Mouse (Mus musculus) heart, adult 2 months (tissue): ENCODE measurements at regions not wholly inside any gene's neighbourhood (a gene's known extent, or its start where the extent isn't known, plus 50 kb on each side); places are given as distances from the start of the nearest gene placed in this dataset.

Experiments used
- DNase-seq, 2 experiments: peaks; one replicate each; pipeline ENCODE4 v3.0.0; 2021
- H3K27ac ChIP-seq: fragments of 200-600 bp; 2 replicates; pipeline ENCODE4 v1.8.1; 2022
- H3K27me3 ChIP-seq: fragments of 200-500 bp; 2 replicates; pipeline ENCODE4 v1.6.1; 2012; ENCODE audit warnings: mild to moderate bottlenecking, low read length, inconsistent platforms, mixed read lengths; ENCODE audit not compliant: control insufficient read depth, insufficient read depth
- H3K36me3 ChIP-seq: fragments of 200-500 bp; 2 replicates; pipeline ENCODE4 v1.6.1; 2012; ENCODE audit warnings: low read length, inconsistent platforms; ENCODE audit not compliant: control insufficient read depth, insufficient read depth
- H3K4me1 ChIP-seq: fragments of 200-500 bp; 2 replicates; pipeline ENCODE4 v1.6.1; 2011; ENCODE audit warnings: low read length; ENCODE audit not compliant: control insufficient read depth, insufficient read depth
- H3K4me3 ChIP-seq: fragments of 200-600 bp; 2 replicates; pipeline ENCODE4 v1.8.1; 2022
- H3K79me2 ChIP-seq: fragments of 200-500 bp; replicated peaks from 2 replicates; pipeline ENCODE4 v1.6.1; 2012; ENCODE audit warnings: mild to moderate bottlenecking, inconsistent platforms, low read length, moderate library complexity, mixed read lengths; ENCODE audit not compliant: control insufficient read depth, insufficient read depth
- H3K9ac ChIP-seq: fragments of 200-500 bp; 2 replicates; pipeline ENCODE4 v1.6.1; 2012; ENCODE audit warnings: low read depth, mild to moderate bottlenecking, control low read depth, inconsistent platforms, low read length, mixed read lengths
- CTCF ChIP-seq: fragments of 200-600 bp; IDR thresholded peaks from 2 replicates; pipeline ENCODE4 v1.8.1; 2022; ENCODE audit warnings: antibody characterized with exemption, mild to moderate bottlenecking, moderate library complexity
- EP300 ChIP-seq: fragments of 200-500 bp; IDR thresholded peaks from 2 replicates; pipeline ENCODE4 v1.6.1; 2011; ENCODE audit warnings: low read depth, low read length, control low read depth; ENCODE audit not compliant: insufficient read depth
- POLR2A ChIP-seq: fragments of 200-500 bp; IDR thresholded peaks from 2 replicates; pipeline ENCODE4 v1.6.1; 2011; ENCODE audit warnings: mild to moderate bottlenecking, low read depth, low read length, control low read depth; ENCODE audit not compliant: insufficient read depth
- WGBS: fragments of 180-500 bp; shearing (Covaris S2); methylation state at CpG from one replicate; pipeline ENCODE4 v1.1.7; 2018; 5-methylcytosine and 5-hydroxymethylcytosine counted together
- intact Hi-C: fragments of 180-260 bp; cut with DNase I; formaldehyde crosslinking; loops from one replicate; pipeline ENCODE4 v1.15.1; 2025

DNA sequence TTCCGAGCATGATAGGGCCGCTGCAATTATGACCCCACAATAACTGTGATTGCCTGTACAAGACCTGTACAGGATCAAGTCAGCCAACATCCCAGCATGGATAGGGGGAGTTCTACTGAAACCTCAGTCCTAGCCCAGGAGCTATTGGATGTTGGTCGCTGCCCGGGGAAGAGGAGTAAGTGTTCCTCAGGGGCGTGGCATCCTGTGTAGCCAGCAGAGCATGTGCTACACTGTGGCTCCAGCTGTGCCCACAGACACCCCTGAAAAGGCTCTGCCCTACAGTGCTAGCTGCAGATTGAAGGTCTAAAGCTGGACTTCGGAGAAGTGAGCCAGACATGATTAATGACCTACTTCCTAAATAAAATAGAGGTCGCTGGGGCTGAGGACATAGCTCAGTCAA is 317.5 kb upstream of the 3110018I06Rik start:
- H3K4me1 ChIP-seq = no peaks in the 10 kb centered on the region
- intact Hi-C loops = no loop called here
- 67% methylated on average over 7 of the region's 7 CpGs for WGBS
- no peak overlapping the region for H3K4me3 ChIP-seq
- H3K27me3 ChIP-seq = no peaks in the 10 kb centered on the region
- no peak for TF ChIP-seq EP300
- TF ChIP-seq POLR2A = no peak
- no peak for TF ChIP-seq CTCF
- H3K79me2 ChIP-seq = no peaks in the 10 kb centered on the region
- H3K36me3 ChIP-seq = no peaks in the 10 kb centered on the region
- H3K27ac ChIP-seq = no peak overlapping the region
- DNase-seq = no peak
- no peak overlapping the region for H3K9ac ChIP-seq

DNA sequence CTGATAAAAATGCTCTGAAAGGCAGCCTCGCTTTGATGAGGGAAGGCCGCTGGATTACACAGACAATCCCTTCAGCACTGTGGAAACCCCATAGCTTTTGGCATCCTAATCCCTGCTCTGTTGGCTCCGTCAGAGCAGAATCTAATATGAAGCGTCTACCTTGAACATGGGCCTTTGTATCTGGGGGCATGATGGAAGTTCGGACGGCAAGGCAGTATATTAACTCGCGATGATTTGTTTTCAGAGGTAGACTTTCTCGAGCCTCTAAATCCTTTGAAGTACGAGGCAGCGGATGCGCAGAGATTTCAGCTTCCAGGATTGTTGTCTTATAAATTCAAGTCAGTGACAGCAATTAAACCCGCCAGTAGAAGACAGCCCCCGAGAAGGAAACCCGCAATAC is 316.8 kb upstream of the 3110018I06Rik start:
- Histone ChIP-seq H3K4me1 (no peaks in the 10 kb centered on the region), H3K79me2 (no peaks in the 10 kb centered on the region), H3K27me3 (no peaks in the 10 kb centered on the region), H3K9ac (no peak overlapping the region), H3K36me3 (no peaks in the 10 kb centered on the region), H3K4me3 (no peak overlapping the region), H3K27ac (no peak overlapping the region)
- 89% methylated on average over 15 of the region's 15 CpGs for WGBS
- intact Hi-C loops = no loop called here
- no peak for DNase-seq
- TF ChIP-seq CTCF = no peak

DNA sequence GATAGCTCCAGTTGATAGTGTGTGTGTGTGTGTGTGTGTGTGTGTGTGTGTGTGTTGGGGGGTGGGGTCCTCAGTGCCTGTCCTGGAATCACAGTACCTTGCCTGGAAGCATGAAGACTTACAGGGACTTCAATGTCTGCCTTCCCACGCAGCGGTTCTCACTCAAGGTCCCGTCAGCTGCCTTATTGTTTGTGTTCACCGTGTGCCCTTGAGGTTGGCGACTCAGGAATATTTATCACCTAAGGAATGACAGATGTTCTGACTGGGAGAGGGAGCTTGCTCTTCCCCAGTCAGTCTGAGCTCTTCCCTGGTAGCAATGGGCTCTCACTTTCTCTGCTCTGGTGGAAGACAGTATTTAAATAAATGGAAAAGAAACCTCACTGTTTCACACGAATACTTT is 309.8 kb upstream of the 3110018I06Rik start:
- Histone ChIP-seq H3K27ac (no peak overlapping the region), H3K9ac (no peak overlapping the region), H3K27me3 (no peaks in the 10 kb centered on the region), H3K79me2 (no peaks in the 10 kb centered on the region), H3K4me1 (no peaks in the 10 kb centered on the region), H3K4me3 (no peak overlapping the region), H3K36me3 (no peaks in the 10 kb centered on the region)
- TF ChIP-seq POLR2A = no peak
- TF ChIP-seq CTCF = no peak
- TF ChIP-seq EP300 = no peak
- intact Hi-C loops = no loop called here
- WGBS = 69% methylated on average over 6 of the region's 6 CpGs
- no peak for DNase-seq

DNA sequence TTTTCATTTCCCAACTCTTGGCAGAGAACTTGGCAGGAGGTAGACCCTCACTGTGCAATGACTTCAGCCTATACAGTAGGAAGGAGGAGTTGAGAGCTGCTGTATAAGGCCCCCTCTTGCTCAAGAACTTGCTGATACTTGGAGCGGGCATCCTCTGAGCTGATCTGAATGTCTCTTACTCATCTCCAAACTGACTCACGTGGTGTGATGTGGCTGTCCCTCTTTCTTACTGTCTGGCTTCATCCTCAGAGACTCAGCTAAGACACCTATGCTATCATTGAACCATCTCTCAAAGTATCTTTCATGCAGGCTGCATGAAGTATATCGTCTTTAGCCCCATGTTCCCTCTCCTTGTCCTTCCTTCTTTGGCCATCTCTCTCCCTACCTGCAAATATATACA is 307.9 kb upstream of the 3110018I06Rik start:
- Histone ChIP-seq H3K27me3 (no peaks in the 10 kb centered on the region), H3K27ac (no peak overlapping the region), H3K79me2 (no peaks in the 10 kb centered on the region), H3K4me1 (no peaks in the 10 kb centered on the region), H3K36me3 (no peaks in the 10 kb centered on the region), H3K9ac (no peak overlapping the region), H3K4me3 (no peak overlapping the region)
- TF ChIP-seq POLR2A (no peak), EP300 (no peak), CTCF (no peak)
- no peak for DNase-seq
- WGBS = 82% methylated on average over 3 of the region's 3 CpGs
- intact Hi-C loops = no loop called here

DNA sequence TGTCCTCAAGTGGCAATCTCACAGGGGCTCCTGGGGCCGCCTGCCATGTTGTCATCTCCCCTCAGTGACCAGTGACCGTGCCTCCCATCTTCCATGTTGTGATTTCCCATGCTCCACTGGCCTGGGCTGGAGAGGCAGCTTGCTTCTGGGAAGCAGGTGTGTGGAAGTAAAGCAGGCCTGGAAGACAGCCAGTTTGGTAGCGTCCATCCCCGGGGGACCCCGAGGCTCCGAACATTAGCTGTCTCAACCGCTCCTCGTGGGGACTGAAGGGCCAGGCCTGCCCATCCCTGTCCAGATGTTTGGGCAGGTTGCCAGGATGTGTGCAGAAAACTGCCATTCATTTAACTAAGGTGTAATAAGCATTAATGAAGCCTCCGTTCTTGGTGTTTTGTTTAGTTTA is 307.1 kb upstream of the 3110018I06Rik start:
- intact Hi-C loops = no loop called here
- no peak overlapping the region for H3K9ac ChIP-seq

DNA sequence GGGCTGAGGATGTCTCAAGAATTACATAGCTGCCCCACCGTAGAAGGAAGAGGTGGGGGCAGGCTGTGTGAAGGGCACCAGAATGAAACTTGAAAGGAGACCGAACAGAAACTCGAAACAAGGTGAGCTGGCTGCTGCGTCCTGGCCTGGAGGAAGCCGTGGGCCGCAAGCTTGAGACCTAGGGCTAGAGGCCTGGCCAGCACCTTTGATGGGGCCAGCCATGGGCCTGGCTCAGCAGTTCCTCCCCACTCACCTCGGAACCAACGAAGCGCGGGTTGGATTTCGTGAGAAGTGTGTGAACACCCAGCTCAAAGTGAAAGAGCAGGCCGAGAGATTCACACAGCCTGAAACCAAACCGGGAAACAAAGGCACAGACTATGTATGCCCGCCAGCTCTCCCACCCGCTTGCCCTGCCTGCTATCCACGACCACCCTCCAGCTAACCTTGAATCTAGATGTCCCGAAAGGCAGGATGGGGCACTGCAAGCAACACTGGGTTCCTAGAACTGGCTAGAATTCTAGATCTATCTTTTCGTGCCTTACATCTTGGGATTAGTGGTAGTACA is 306.3 kb upstream of the 3110018I06Rik start:
- Histone ChIP-seq H3K27me3 (no peaks in the 10 kb centered on the region), H3K4me3 (no peak overlapping the region), H3K79me2 (no peaks in the 10 kb centered on the region), H3K9ac (no peak overlapping the region), H3K27ac (no peak overlapping the region), H3K36me3 (no peaks in the 10 kb centered on the region), H3K4me1 (no peaks in the 10 kb centered on the region)
- intact Hi-C loops = no loop called here
- WGBS = 92% methylated on average over 18 of the region's 18 CpGs
- no peak for DNase-seq
- TF ChIP-seq CTCF (no peak), POLR2A (no peak), EP300 (no peak)

More for the DNA sequence above, 307.1 kb upstream of the 3110018I06Rik start:
- no peak for TF ChIP-seq CTCF
- no peak for TF ChIP-seq EP300
- TF ChIP-seq POLR2A = no peak
- Histone ChIP-seq H3K36me3 (no peaks in the 10 kb centered on the region), H3K79me2 (no peaks in the 10 kb centered on the region), H3K27ac (no peak overlapping the region), H3K4me1 (no peaks in the 10 kb centered on the region), H3K4me3 (no peak overlapping the region), H3K27me3 (no peaks in the 10 kb centered on the region)
- DNase-seq = no peak
- 73% methylated on average over 9 of the region's 9 CpGs for WGBS
